Mouse (Mus musculus) frontal cortex, adult 2 months (tissue): ENCODE measurements around the gene Mef2c. TPM values are rescaled to one million over a fixed set of nuclear protein-coding genes. Genes with fewer than 3 reads are reported as not detected.

Source experiments
- DNase-seq, 2 experiments: peaks; one replicate each; pipeline ENCODE4 v3.0.0; 2022; ENCODE audit warnings: low spot score in 1 of 2; ENCODE audit errors: extremely low spot score in 1 of 2
- polyA plus RNA-seq: library from polyadenylated mRNA; depleted of rRNA; stranded (reverse); fragments of >200 nt; gene quantifications from 2 replicates; pipeline ENCODE4 v1.2.3, GENCODE M21; 2012

Gene Mef2c
- polyA plus RNA-seq, 1 experiment, result 258 TPM

DNA sequence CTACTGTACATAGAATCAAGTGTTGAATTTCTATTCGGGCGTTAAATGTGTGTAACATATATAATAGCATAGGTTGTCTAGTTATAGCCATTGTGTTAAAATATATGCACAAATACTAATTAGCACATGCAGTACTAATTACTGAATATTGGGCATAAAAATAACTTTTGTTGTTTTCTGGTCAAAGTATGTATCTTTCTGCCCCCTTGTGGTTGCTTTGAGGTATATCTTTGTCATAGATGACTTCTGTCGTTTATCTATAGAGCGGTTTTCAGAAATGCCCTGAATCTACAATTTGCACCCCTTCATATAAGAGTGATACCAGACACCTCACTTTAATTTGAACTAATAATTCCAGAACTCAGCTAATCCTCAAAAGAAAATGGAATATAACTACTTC is 152.9 kb downstream of the Mef2c start:
- DNase-seq, result no peak

DNA sequence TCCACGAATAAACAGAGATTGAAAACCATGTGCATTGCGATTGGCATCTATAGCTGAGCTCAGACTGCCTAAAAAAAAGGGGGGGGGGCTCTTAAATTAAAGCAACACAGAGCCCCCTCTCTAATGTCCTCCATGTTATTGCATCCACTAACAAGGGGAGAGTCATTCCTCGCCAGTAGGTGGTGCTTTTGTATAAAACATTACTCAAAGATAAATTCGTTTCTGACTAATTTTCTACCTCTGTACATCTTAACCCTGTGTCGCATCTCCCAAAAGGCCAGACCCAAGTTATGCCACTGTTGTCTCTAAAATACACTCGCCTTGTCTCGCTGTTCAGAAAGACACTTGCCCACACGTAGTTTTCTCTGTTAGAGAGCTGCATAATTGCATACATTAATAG is 156.9 kb downstream of the Mef2c start:
- peak in 1 of 2 experiments; percentile 65 for DNase-seq

DNA sequence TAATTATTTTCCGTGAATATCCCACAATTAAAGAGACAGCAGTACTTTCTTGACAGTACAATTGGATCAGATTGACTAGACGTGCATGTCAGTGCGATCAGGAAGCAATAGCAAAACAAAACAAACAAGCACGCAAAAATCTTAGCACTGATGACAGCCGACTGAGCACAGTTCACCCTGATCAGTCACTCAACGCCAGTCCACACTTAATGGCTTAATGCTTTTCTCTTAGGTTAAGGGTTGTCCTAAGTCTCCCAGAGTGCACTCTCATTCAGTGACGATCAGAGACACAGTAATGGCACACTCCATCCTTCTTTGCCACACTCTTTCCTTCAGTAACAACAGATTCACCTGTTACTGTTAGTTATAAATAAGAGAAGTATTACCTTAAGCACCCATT is 157.3 kb downstream of the Mef2c start:
- DNase-seq, result no peak

DNA sequence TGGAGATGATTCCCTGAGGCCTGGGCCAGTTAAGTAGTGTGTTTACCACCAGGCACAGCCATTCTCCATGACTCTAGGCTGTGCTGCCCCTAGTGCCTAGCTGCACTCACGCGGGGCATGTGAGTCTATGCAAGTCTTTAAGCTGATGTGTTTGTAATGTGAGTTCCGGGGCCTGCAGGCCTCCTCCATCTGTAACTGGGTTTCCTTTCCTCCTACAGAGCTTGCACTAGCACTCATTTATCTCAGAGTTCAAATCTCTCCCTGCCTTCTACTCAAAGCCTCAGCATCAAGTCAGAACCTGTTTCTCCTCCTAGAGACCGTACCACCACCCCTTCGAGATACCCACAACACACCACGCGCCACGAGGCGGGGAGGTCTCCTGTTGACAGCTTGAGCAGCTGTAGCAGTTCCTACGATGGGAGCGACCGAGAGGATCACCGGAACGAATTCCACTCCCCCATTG is 158.3 kb downstream of the Mef2c start:
- no peak for DNase-seq

DNA sequence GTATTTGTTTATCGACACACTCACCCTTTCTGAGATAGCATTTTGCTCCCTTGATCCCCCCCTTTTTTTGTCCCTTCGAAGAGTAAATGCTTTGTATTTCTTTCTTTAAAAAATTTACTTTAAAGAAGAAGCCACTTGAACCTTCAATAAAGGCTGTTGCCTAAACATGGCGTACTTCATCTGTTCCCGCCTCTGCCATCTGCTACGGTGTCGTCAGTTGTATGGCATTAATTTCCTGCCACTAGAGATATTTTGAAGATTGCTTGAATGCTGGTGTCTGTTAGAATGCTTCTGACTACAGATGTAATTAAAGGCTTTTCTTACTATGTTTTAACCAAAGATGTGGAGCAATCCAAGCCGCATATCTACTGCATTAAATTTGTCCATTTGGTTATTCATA is 162.3 kb downstream of the Mef2c start:
- DNase-seq, result no peak

DNA sequence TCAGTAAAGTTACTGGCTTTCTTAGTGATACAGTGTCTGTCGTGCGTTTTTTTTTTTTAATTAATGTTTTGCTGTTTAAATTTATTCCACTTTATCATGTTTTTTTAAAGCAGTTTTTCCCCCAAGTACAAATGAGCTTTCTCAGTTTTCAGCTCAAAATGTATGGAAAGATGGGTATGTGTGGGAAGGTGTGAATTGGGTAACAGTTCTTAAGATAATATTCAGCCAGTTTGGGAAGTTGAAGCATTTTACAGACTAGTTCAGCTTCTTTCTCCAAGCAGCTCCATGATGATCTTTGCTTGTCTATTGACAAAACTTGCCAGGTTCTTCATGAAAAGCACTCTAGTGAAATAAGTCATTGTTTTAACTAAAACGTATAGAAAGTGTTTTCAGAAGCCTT is 163.2 kb downstream of the Mef2c start:
- no peak for DNase-seq

DNA sequence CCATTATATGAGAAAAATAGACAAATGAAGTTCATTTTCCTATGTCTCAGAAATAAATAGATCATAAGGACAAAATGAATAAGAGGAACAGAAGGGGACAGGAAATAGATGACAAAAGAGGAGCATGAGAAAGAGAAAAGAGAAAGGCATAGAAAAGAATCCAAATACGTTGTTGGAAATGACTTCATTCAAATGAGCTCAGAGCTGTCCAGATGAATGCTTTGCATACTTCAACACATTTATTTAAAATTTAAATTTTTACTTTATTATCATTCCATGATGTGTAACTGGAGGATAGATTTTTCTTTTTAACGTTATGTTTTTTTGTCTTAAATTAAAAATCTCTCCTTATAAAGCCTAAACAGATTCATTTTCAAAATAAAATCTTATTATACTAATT is 203.8 kb downstream of the Mef2c start:
- DNase-seq, result no peak

DNA sequence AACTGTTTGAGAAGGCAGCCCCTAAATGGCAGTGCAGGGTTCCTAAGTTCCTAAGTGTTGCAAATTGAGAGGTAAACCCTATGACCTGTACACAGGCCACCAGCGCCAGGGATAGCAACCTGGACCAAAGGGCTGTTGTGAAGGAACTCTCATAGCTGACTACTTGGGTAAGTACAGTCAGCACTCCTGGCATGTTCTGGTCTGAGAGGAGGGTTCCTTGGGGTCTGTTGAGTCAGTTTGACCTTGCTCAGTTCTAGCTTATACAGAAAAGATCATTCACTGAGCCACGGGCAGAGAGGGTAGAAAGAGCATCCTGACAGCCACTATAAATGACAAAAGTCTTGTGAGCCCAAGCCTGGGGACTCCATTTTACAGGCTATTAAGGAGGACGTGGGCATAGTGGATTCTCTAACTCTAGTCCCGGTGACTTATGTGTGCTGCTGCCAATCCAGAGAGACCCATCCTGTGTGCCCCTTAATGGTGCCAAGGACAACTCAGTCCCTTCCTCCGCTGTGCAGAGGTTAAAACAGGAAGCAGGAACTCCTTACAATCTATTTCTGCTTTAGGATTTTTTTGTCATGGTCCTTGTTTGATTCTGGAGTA is 209.0 kb downstream of the Mef2c start:
- DNase-seq, result peak in 1 of 2 experiments; percentile 7

DNA sequence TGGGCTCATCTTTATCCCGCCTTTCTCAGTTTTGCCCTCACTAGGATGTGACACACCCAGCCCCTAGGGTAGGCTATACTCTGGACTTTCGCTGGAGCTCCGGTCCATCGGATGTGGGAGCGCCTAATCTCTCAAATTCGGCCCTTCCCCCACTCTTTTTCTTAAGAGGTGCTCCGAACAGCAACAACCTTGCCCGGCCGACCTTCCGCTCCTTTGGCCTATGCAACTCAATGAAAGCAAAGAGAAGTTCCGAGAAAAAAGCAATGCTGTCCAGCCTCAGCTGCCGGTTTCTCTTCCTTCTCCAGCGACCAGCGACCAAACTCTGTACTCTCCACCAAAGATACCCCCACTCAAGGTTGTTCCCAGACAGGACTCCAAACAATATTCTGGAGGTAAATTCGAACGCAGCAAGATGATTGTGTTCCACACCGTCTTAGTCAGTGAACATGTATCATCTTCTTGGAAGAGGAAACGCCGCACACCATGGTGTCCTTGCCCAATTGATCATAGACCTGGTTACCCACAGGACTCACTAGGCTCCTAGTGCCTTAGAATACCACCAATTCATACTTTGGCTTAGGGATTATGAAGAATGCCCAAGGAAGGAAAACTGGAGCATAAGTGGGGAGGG is 209.9 kb downstream of the Mef2c start:
- peak in 1 of 2 experiments; percentile 30 for DNase-seq

DNA sequence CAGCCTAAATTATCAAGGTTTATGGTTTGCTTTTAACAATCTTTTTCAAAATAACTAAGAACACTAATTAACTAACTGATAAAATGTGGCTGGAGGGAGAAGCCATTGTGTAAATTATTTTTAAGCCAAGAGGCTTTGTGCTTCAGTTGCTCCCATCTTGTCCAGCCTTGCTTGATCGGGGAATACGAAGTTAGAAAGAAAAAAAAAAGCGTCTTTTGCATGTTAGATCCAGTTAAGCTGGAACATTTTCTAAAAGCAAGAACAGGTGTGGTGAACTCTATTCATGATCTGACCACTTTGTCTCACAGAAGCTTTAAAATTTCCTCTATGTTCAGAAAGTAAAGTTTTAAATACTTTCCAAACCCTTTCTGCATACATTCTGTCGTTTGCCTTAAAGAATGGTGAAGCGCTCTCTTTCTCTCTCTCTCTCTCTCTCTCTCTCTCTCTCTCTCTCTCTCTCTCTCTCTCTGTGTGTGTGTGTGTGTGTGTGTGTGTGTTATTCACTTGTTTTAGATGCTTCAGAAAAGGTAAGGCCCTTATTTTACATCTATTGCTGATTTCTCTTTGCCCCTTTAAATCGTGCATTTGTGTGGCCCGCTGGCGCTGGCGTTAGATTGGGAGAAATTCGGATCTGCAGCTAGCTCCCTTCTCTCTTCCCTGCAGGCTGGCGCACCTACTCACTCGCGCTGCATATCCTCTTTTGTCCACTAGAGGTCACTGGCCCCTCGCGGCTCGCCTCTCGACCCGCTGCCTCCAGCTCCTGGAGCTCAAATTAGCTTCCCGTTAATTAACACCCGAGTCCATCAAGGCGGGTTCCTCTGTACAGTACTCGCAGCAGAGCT is 210.9 kb downstream of the Mef2c start:
- DNase-seq, result peak; percentile 94 to 99

DNA sequence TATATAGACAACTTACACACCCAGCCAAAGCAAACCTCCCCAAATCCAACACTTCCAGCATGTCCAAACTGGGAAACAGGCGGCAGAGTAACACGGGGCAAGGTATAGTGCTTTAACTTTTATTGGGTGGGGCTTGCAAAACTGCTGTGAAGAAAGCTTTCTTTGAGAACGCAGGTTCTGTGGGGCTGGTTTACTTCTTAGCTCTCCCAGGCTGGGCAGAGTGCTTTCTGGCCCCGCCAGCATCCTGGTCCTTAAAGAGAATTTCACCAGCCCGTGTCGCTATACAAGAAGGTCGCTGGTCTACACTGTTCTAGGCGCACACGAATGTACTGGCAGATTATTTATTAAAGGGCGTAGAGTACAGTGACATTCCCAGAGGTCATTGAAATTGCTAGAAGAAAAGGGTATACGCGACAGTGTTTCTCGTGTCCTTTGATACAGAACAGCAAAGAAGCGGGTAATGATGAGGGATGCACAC is 211.5 kb downstream of the Mef2c start:
- no peak for DNase-seq

DNA sequence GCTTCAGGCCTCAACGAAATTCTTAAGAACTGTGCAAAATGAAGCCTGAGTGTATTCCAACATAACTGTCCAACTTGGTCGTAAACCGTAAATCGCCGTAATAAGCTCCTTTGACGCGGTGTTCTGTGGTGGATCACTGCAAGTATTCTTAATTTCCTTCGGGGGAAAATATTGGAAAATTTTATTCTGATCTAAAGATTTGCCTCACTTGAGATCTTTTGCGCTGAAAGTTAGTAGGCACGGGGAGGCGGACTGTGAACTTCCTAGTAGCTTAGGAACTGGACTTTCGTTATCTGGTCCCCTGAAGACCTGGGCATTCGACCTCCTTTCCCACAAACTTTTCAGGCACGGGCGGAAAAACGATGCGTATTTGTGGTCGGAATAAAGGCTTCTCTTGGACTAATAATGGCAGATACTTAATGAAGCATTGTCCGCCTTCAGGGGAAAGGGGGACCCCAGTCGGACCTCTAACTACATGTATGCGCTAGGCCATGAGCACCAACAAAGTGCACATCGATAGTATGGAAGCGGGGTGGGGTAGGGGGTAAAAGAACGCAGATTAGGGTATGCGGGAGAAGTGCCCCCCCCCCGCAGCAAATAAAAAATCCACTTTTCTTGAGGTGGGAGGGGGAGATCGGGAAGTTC is 212.3 kb downstream of the Mef2c start:
- peak in 1 of 2 experiments; percentile 29 for DNase-seq
